Mouse (Mus musculus) heart, embryonic 10.5 days (tissue): ENCODE results near the gene Aatk. TPM values are rescaled to one million over a fixed set of nuclear protein-coding genes. Genes with fewer than 3 reads are reported as not detected.

Source experiments
- DNase-seq: peaks from one replicate; pipeline ENCODE4 v3.0.0-alpha.2; 2017; ENCODE audit warnings: low spot score
- H3K27ac ChIP-seq: fragments of 300-500 bp; sonication (generic); 2 replicates; pipeline ENCODE4 v1.5.1; 2016; ENCODE audit warnings: mild to moderate bottlenecking
- H3K27me3 ChIP-seq: fragments of 300-500 bp; sonication (generic); 2 replicates; pipeline ENCODE4 v1.6.1; 2016; ENCODE audit warnings: mild to moderate bottlenecking; ENCODE audit not compliant: poor library complexity, insufficient read depth, severe bottlenecking
- H3K36me3 ChIP-seq: fragments of 300-500 bp; sonication (generic); 2 replicates; pipeline ENCODE4 v1.6.1; 2016; ENCODE audit warnings: mild to moderate bottlenecking, moderate library complexity
- H3K4me1 ChIP-seq: fragments of 300-500 bp; sonication (generic); 2 replicates; pipeline ENCODE4 v1.6.1; 2016; ENCODE audit warnings: mild to moderate bottlenecking
- H3K4me3 ChIP-seq: fragments of 300-500 bp; sonication (generic); 2 replicates; pipeline ENCODE4 v1.5.1; 2016; ENCODE audit warnings: mild to moderate bottlenecking, moderate library complexity
- H3K9me3 ChIP-seq: fragments of 300-500 bp; sonication (generic); 2 replicates; pipeline ENCODE4 v1.6.1; 2016; ENCODE audit warnings: mild to moderate bottlenecking, moderate library complexity
- WGBS: fragments of 180-500 bp; shearing (Covaris S2); methylation state at CpG from one replicate; pipeline ENCODE4 v1.1.7; 2016; 5-methylcytosine and 5-hydroxymethylcytosine counted together
- polyA plus RNA-seq: library from polyadenylated mRNA; unstranded; fragments of >200 nt; fragmentation: Nextera tagmentation; extraction: Ambion mirVana; gene quantifications from 2 replicates; pipeline ENCODE4 v1.2.1, GENCODE M21; 2016

Gene Aatk
- polyA plus RNA-seq = 0.51 and 0.58 TPM in 2 replicates

- peak within 1 kb of the TSS; percentile 76 for H3K4me3 ChIP-seq
- DNase-seq = no peak
- peaks cover 55% of the 10 kb centered on the region for H3K27me3 ChIP-seq
- no peaks in the 10 kb centered on the region for H3K9me3 ChIP-seq
- H3K27ac ChIP-seq = peak within 1 kb of the TSS; percentile 82
- 2% methylated on average over 57 of the region's 63 CpGs for WGBS
- H3K4me1 ChIP-seq = peaks cover 55% of the 10 kb centered on the region
- no peaks in the 10 kb centered on the region for H3K36me3 ChIP-seq
Observed at GRCm38 (mm10) chr11:120046553-120047191, at the start of gene Aatk. Aatk (minus strand) TSS chr11:120047167.

- WGBS = 81% methylated on average over 23 of the region's 23 CpGs
- H3K9me3 ChIP-seq = no peaks in the 10 kb centered on the region
- H3K27me3 ChIP-seq = no peaks in the 10 kb centered on the region
- no peak for DNase-seq
- peaks cover 13% of the 10 kb centered on the region for H3K4me1 ChIP-seq
- no peak overlapping the region for H3K4me3 ChIP-seq
- peaks cover 67% of the 10 kb centered on the region for H3K36me3 ChIP-seq
- no peak overlapping the region for H3K27ac ChIP-seq
Observed at GRCm38 (mm10) chr11:120092817-120093591, 46.0 kb upstream of the Aatk start.

GRCm38 (mm10) chr11:120090661-120091060 lies 43.7 kb upstream of the Aatk start:
- Histone ChIP-seq H3K36me3 (peaks cover 55% of the 10 kb centered on the region), H3K9me3 (no peaks in the 10 kb centered on the region), H3K4me3 (no peak overlapping the region), H3K27me3 (no peaks in the 10 kb centered on the region), H3K27ac (no peak overlapping the region), H3K4me1 (peaks cover 20% of the 10 kb centered on the region)
- 90% methylated on average over 4 of the region's 4 CpGs for WGBS
- no peak for DNase-seq

DNA sequence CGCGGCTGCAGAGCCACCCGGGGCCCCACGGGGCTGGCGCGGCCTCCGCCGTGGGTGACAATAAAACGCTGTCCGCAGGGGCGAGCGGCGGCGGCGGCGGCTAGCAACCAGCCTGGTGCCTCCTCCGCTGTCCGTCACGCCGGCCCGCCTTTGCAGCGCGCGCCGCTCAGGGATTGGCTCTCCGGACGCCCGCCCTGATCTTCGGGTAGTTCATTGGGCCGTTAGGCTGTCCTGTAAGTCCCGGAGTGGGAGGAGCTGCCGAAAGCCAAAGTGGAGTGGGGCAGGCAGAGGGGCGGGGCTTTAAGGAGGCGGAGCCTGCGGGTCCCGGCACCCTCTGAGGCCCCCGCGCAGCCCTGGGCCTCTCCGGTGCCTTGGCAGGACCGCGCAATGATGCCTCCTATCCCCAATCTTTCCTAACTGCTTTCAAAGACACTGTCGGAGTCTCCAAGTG lies 39.8 kb upstream of the Aatk start, which contains the start of gene Cep131:
Cep131 (minus strand) TSS at position 126 of the 451 bp plus-strand sequence.
- DNase-seq = peak; percentile 99
- Histone ChIP-seq H3K36me3 (peaks cover 38% of the 10 kb centered on the region), H3K4me3 (peak within 1 kb of the TSS; percentile 91), H3K27ac (peak within 1 kb of the TSS; percentile 94), H3K9me3 (no peaks in the 10 kb centered on the region), H3K27me3 (no peaks in the 10 kb centered on the region), H3K4me1 (peaks cover 34% of the 10 kb centered on the region)
- under 1% methylated on average over 42 of the region's 42 CpGs for WGBS

- H3K27ac ChIP-seq = peak overlapping the region; percentile 94
- no peak for DNase-seq
Observed at GRCm38 (mm10) chr11:120085891-120086627, 39.1 kb upstream of the Aatk start.

DNA sequence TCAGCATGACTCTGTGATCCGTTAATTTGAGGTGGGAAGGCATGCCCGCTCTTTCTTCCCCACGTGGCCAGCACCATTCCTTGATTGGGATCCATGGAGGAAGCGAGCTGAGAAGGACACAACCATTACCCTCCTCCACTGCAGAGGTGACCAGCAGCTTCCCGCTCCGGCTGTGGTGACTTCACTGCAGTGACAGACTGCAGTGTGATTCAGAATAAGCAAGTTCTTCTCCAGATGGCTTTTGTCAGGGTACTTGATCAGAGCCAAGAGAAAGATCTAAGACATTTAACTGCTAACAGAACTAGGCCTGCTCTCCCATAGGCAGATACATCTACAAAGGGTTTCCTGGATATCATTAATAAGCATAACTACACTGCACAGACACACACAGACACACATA lies 33.3 kb upstream of the Aatk start:
- 92% methylated on average over 6 of the region's 6 CpGs for WGBS
- Histone ChIP-seq H3K27me3 (no peaks in the 10 kb centered on the region), H3K4me3 (no peak overlapping the region), H3K36me3 (peaks cover 84% of the 10 kb centered on the region), H3K27ac (no peak overlapping the region), H3K9me3 (no peaks in the 10 kb centered on the region), H3K4me1 (peaks cover 20% of the 10 kb centered on the region)
- no peak for DNase-seq

More at GRCm38 (mm10) chr11:120085891-120086627, 39.1 kb upstream of the Aatk start:
- Histone ChIP-seq H3K4me3 (peak overlapping the region; percentile 91), H3K27me3 (no peaks in the 10 kb centered on the region), H3K36me3 (peaks cover 37% of the 10 kb centered on the region), H3K9me3 (no peaks in the 10 kb centered on the region), H3K4me1 (peaks cover 34% of the 10 kb centered on the region)
- under 1% methylated on average over 25 of the region's 25 CpGs for WGBS

GRCm38 (mm10) chr11:120076191-120076590 lies 29.2 kb upstream of the Aatk start:
- WGBS = 73% methylated on average over 3 of the region's 3 CpGs
- H3K27me3 ChIP-seq = no peaks in the 10 kb centered on the region
- H3K4me1 ChIP-seq = 0 out of 2 replicates have a peak, but pooled peaks cover 19% of the 10 kb centered on the region
- H3K36me3 ChIP-seq = peaks cover 98% of the 10 kb centered on the region
- H3K9me3 ChIP-seq = no peaks in the 10 kb centered on the region
- H3K4me3 ChIP-seq = no peak overlapping the region
- no peak overlapping the region for H3K27ac ChIP-seq
- no peak for DNase-seq

GRCm38 (mm10) chr11:120072986-120073647 lies 26.1 kb upstream of the Aatk start:
- H3K27ac ChIP-seq = no peak overlapping the region

DNA sequence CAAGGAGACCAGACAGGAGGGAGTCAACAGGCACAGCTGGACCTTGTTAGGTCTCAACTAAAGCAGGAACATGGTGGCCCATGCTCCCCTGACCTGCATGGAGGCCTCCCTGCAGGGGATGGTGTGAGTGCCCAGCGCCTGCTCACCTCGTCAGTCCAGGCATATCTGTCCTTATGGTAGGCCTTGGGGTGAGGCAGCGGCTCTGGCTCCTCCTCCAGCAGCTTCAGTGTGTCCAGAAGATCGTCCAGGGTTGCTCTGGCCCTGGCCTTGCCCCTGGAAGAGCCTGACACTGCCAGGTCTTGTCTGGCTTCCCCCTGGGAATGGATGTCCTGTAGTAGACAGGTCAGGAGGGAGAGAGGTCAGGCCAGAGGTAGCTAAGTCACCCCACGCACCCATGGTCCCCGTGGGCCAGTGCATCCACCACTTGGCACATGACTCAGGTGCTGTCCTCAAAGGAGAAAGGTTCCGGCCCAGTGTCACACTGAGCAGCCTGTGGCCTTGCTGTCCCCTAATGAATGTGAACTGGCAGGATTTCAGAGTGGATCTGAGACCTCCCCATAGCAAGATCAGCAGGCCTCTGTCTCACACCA lies 24.9 kb upstream of the Aatk start:
- Histone ChIP-seq H3K36me3 (peaks cover 97% of the 10 kb centered on the region), H3K27me3 (peaks cover 4% of the 10 kb centered on the region; the same call in 1 of the 2 replicates), H3K4me3 (no peak overlapping the region), H3K4me1 (peaks cover 60% of the 10 kb centered on the region), H3K9me3 (no peaks in the 10 kb centered on the region), H3K27ac (no peak overlapping the region)
- 83% methylated on average over 7 of the region's 7 CpGs for WGBS
- no peak for DNase-seq

More at GRCm38 (mm10) chr11:120072986-120073647, 26.1 kb upstream of the Aatk start:
- Histone ChIP-seq H3K36me3 (peaks cover 95% of the 10 kb centered on the region), H3K27me3 (no peaks in the 10 kb centered on the region), H3K4me3 (no peak overlapping the region), H3K9me3 (no peaks in the 10 kb centered on the region), H3K4me1 (peaks cover 48% of the 10 kb centered on the region)
- WGBS = 87% methylated on average over 9 of the region's 9 CpGs
- DNase-seq = no peak

- no peak overlapping the region for H3K27ac ChIP-seq
- 73% methylated on average over 12 of the region's 12 CpGs for whole genome bisulfite sequencing
Observed at GRCm38 (mm10) chr11:120071065-120071464, 24.1 kb upstream of the Aatk start.

GRCm38 (mm10) chr11:120070286-120070930 lies 23.4 kb upstream of the Aatk start:
- H3K4me3 ChIP-seq = no peak overlapping the region
- no peaks in the 10 kb centered on the region for H3K9me3 ChIP-seq
- no peak for DNase-seq
- H3K27me3 ChIP-seq = peaks cover 8% of the 10 kb centered on the region; the same call in 1 of the 2 replicates
- H3K27ac ChIP-seq = no peak overlapping the region
- H3K4me1 ChIP-seq = peaks cover 71% of the 10 kb centered on the region
- peaks cover 93% of the 10 kb centered on the region for H3K36me3 ChIP-seq
- 90% methylated on average over 27 of the region's 27 CpGs for WGBS

More at GRCm38 (mm10) chr11:120071065-120071464, 24.1 kb upstream of the Aatk start:
- Histone ChIP-seq H3K4me3 (no peak overlapping the region), H3K9me3 (no peaks in the 10 kb centered on the region), H3K27me3 (peaks cover 8% of the 10 kb centered on the region; the same call in 1 of the 2 replicates), H3K36me3 (peaks cover 97% of the 10 kb centered on the region), H3K4me1 (peaks cover 68% of the 10 kb centered on the region)
- no peak for DNase-seq
